Mouse (Mus musculus): ENCODE measurements around the gene Fbxw27.
A peak's percentile ranks its signal among the peaks of the same experiment; 100 is the strongest.
"Not testable (repeated sequence)": the region's sequence is repeated elsewhere in the genome, so short reads cannot be mapped to it uniquely, and the experiment has no call there.

Fbxw27 gene

DNA sequence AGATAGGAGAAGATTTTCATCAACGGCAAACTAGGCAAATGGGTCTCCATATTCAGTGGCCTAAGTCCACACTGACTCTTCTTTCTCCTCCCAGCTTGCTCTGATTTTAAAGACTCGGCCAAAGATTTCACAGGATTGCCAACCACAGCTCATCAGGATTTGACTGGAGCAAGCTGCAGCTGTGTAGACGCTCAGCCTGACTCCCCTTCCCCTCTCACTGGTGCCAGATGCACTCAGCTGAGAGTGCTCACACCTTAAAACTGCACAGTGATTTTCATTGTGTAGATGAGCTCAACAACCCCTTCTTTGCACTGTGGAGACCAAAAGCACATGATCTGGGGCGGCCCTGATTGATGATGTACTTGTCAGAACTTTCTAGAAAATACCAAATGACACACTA lies at the start of gene Fbxw27:
TSS of gene Fbxw27 (minus strand) at position 101 of the 400 bp plus-strand sequence.
- DNase-seq: not testable (repeated sequence)

DNA sequence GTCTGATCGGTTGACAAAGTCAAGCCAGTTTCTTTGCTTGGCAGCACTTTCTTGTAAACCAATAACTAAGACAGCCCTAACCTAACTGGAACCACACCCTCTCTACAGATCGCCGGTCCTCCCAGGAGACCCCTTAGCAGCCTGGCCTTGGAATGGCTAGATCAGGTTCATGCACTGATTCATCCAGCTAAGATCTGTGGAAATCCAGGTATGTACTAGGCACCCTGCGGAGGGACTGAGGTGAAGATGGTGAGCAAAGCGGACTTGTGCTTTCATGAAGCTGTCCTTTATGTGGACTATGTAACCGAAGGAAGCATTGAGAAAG lies 42.6 kb upstream of the Fbxw27 start:
- DNase-seq: peak in 1 of 2 experiments; percentile 22

DNA sequence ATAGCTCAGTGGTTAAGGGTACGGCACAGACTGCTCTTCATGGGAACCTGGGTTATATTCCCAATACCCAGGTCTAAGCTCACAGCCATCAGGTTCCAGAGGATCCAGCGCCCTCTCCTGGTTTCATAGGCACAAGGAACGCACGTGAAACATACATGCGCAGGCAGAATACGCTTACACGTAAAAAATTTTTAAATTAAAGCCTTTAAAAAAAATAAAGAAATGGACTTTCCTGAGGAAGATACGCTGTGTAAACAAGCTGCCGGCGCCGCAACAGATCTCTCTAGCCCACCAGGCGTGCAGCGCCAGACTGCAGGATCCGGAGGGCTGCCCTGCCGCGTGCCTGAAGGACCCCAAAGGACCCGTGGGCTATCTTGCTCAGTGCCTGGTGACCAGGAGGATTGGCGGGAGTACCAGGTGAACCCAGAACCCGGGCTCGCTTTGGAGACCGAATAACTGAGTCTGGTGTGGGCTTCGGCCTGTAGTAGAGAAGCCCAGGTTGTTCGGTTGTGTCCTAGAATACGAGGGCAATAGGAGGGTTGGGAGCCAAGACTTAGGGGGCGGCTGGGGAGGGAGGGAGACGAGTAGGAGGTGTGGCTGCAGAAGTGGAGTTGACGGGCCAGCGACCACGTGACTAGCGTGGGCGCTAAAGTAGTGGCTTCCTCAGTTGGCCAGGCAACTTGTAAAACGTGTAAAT lies 42.1 kb upstream of the Fbxw27 start, which contains the start of gene Nme6:
TSS of gene Nme6 (plus strand) at position 359 of the 697 bp plus-strand sequence.
- DNase-seq: peak; percentile 88 to 90

DNA sequence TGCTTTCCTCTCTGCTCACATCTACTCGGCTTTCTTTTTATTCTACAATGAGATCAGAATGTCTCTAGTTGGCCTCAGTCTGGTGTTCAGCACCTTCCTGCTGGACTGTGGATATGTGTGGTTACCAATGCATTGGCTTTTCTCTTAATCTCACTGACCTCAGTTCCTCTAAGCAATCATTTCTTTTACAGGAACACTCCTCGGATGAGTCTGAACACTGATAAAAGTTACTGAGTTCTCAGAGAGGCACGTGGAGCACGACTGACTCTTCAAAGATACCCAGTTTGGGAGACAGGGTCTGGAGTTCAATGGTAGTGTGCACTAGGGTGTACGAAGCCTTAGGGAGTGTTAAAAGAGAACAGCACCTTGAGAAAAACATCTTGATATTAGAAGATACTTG lies 35.7 kb upstream of the Fbxw27 start:
- no peak for DNase-seq

DNA sequence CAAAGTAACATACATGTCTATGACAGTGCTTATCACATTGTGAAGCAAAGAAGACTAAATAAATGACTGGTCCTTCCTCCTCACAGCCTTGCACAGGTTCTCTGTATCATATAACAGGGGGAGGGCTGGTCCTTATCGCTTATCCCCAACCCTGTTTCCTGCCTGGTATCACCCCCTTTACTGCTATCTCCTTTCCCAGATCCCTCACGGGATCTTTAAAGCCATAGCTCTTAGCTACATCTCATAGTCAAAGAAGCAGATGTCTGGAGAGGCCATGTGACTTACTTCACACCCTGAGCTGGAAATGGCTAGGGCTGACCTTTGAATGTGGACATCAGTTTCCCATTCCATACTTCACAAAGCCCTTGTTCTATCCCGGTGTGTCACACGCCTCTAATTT lies 35.3 kb upstream of the Fbxw27 start:
- DNase-seq: no peak

DNA sequence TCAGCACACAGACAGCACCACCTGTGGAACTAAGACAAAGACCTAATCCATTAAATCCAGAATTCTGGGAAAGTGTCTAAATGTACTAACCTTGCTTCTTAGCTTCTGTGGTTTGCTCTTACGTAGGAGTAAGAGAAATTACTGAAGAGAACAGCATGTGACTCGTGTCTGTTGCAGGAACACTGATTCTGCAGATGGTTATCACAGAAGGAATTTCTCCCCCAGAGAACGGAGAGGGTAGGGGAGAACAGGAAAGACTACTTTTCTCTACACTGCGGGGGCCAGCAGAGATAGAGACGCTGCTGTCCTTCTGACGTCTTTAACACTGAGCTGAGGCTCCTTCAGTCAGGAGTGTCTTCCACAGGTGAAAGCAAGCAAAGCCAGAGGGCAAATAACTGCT lies 25.9 kb upstream of the Fbxw27 start:
- DNase-seq: no peak

DNA sequence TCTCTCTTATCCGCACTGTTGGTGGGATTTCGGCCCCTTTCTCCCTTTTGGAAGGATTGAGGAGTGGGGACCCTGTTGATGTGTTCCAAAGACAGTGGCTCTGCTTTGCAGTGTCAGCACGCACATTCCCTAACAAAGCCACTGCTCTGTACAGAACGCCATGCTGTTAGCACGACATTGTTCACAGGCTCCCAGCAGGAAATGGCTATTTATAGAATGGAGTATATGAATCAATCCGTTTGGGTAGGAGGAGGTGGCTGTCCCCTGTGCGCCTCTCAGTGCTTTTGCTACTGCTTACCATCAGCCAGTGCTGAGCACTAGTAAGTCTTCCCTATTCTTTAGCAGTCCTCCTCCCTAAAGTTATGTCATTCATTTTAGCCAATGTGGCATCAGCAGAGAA lies 23.0 kb upstream of the Fbxw27 start:
- peak; percentile 12 to 22 for DNase-seq

DNA sequence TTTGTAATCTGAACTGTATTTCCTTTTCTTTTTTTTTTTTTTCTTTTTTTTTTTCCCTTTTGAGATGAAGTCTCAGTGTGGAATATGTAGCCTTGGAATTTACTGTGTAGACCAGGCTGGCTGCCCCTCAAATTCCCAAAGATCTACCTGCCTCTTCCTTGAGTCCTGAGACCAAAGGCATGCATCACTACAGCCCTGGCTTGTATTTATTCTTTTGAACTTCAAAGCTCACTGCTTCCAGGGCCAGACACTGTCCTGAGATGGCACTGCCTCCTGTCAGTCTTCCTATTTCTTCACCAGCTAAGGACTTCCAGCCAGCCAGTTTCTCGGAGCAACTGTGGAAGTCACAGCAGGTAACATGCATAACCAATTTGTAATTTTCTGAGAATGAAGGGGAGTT lies 21.5 kb upstream of the Fbxw27 start, which contains the start of gene Spink8:
TSS of gene Spink8 (plus strand) at position 301 of the 400 bp plus-strand sequence.
- DNase-seq: no peak

DNA sequence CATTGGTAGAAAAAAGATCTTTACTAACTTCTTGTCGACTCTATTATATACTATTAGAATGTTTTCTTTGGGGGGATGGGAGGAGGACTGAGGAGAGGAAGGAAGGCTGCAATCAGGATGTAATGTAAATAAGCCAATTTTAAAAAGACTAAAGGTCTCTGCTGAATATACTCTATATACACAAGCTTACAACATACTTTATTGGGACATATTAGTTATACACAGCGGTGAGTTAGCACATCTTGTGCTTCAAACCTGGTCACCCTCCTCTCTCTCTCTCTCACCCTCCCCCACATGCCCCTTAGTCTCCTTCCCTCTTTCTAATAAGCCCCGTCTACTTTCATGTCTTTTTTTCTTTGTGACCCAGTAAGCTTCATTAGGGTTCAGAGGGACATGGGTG lies 17.4 kb upstream of the Fbxw27 start:
- DNase-seq: no peak

DNA sequence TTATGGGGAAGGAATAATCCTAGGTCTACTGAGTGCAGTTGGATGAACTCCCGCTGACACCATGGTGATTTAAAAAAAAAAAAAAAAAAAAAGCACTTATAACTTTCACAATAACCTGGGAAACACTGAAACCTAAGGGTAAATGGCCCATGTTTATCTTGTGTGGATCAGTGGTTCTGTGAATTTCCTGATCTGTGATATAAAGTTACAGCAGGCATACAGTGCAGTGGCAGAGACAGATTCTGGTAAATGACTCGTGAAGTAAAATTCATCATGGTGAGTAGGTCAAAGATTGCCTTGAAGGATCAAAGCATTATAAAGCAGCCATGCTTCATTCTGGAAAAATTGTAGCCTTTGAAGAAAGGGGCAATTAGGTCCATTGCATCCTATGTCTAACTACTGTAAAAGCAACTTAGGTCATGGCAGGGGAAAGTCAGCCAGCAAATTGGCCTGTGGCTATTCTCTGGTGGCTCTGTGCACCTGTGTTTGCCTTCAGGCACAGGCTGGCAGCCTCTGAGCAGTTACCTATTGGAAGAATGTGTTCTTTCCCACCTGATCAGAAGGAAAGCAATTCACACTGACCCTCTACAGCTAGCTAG lies 16.3 kb upstream of the Fbxw27 start:
- no peak for DNase-seq

DNA sequence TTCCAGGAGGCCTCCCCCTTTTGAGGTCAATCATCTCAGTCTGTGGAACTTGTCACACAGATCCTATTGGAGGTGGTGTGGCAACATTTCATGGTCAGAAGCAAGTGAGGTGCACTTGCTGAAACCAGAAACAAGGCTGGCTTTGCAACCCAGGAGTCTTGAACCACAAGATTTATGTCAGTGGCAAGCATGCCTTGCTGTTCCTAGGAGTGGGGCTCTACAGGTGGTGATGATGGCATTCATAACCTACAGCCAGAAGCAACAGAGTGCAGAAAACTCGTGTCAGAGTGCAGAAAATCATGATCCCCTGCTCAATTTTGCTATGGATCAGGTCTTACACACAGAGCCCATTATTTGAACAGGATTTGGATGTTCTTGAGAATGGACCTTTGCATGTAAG lies 15.8 kb upstream of the Fbxw27 start:
- no peak for DNase-seq

DNA sequence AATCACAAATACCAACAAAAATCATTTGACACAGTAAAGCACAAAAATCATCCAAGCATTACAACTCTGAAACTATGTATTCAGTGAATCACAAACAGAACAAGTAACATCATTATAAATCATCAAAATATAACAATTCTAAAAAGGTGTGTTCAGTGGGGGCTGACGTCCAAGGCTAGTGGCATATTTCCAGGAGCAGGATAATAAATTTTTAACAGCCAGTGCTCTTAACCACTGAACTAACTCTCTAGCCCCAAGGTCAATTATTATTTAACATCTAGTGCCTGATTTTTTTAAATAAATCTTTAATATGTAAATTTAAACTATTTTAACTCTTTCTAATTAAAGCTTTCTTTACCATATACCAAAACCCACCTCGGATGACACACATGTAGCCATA lies 15.1 kb upstream of the Fbxw27 start:
- not testable (repeated sequence) for DNase-seq

DNA sequence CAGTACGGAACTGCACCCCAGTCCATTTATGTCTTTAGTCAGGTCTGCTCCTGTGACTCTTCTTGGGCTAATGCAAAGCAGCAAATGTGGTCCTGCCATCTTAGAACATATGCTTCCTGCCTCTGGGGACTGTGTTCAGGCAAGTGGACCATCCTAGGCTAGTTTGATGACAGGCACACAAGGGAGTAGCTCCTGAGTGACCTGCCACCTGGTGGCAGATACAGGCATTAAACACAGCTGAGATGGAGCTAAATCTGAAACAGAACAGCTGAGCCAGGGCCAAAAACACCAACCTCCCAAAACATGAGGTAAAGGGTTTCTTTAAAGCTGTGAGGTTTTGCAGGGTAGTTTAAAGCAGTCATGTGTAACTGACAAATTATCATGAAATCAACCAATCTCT lies 7.6 kb upstream of the Fbxw27 start:
- DNase-seq: peak; percentile 8 to 37

DNA sequence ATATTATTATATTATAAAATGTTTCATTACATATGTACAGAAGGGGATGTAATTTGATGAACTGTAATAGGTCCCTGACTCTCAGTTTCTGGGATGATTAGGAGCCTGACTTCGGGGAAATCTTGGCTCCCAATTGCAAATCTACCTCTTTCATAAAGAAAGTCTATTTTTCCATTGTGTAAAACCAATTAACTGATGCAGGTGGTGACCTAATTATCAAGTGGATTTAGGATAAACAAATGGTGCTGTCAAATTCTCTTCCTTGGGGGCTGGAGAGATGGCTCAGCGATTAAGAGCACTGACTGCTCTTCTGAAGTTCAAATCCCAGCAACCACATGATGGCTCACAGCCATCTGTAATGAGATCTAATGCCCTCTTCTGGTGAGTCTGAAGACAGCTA lies 5.3 kb upstream of the Fbxw27 start:
- no peak for DNase-seq

DNA sequence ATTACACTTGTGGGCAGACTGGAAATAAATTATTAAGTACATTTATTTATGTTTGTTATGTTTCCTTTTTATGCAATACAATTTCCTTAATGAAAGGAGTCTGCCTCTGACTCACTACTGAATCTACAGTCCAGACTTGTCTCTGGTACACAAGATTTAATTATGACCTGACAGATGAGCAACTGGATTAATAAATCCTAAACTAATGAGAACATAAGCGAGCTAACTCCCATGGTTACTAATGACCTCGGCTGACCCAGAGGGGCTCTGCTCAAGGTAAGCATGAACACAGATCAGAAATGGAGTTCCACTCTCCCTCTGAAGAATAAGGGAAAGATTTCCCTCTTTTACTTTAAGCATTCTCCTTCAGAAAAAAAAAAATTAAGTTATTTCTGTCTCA lies 4.8 kb upstream of the Fbxw27 start:
- no peak for DNase-seq

DNA sequence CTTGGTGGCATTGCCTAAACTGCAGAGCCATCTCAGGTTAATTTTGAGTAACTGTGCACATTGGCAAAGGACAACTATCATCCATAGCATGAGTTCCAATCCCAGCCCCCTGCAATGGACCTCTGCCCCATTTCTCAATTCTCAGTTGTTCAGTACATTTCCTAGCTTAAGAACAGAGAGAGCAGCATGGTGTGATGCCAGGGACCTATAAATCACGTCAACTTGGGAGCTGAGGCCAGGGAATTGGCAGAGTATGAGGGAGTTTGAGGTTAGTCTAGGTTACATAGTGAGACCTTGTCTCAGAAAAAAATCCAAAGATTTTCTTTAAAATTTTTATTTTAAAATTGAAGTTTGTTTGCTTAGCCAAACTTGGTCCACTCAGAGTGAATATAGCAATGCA lies 23.6 kb downstream of the Fbxw27 start:
- DNase-seq: not testable (repeated sequence)

DNA sequence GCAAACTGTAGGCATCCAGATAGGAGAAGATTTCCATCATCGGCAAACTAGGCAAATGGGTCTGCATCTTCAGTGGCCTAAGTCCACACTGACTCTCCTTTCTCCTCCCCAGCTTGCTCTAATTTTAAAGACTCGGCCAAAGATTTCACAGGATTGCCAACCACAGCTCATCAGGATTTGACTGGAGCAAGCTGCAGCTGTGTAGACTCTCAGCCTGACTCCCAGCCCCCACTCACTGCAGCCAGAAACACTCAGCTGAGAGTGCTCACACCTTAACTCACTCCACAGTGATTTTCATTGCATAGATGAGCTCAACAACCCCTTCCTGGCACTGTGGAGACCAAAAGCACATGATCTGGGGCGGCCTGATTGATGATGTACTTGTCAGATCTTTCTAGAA lies 44.5 kb downstream of the Fbxw27 start, which contains the start of gene Fbxw26:
TSS of gene Fbxw26 (minus strand) at position 101 of the 400 bp plus-strand sequence.
- DNase-seq: not testable (repeated sequence)
